In the genomic region with DNA sequence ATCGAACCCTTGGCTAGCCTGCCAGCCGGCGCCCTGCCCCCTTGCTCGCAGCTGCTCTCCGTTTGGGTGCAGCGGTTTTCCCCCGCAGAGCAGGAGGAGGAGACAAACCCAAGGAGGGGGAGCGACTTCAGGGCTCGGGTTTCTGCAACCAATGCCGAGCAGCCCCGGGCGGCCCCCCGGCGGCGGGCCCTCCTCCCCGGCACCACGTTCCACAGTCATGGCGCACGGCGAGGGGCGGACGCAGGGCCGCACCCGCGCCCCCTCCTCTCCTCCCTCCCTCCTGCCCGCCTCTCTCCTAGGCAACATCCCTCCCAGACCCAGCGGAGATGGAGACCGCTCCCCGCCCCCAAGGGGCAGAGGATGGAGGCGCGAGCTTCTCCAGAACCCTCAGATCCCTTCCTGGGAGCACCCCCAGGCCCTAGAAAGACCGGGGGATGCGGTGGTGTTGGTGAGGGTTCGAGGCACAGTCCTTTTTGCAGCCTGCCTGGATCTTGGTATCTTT, we compare ENCODE assay signal across 8 mouse cellular contexts.
DNase-seq lines count a peak whose midpoint lies in the region; ATAC-seq and TF ChIP-seq lines count a peak whose summit lies in the region.

No protein-coding gene starts in this region.

- no peaks in the 10 kb centered on the region for H3K9me3 ChIP-seq in ES-E14 (ENCODE audit: control insufficient read depth, insufficient read depth, low read depth, low read length)
- no peaks in the 10 kb centered on the region for H3K9me3 ChIP-seq in hindbrain, embryonic 12.5 days (replicated peaks)

- no peaks in the 10 kb centered on the region for H3K36me3 ChIP-seq in ES-E14 (ENCODE audit: control insufficient read depth, insufficient read depth, low read length, poor library complexity, severe bottlenecking)
- H3K36me3 ChIP-seq in hindbrain, embryonic 12.5 days, result no peaks in the 10 kb centered on the region

- H3K27ac ChIP-seq in ES-E14 (ENCODE audit: insufficient read depth, low read depth, low read length, poor library complexity, severe bottlenecking), result peak overlapping the region; percentile 88
- H3K27ac ChIP-seq in hindbrain, embryonic 12.5 days, result peak overlapping the region; percentile 99

- peak overlapping the region; percentile 73 for H3K9ac ChIP-seq in ES-E14 (ENCODE audit: insufficient read depth, low read depth, low read length, poor library complexity, severe bottlenecking)
- H3K9ac ChIP-seq in hindbrain, embryonic 12.5 days, result peak overlapping the region; percentile 87

- ATAC-seq in hindbrain, embryonic 12.5 days (ENCODE audit: low FRiP score), result peak; percentile 93

- H3K27me3 ChIP-seq in hindbrain, embryonic 12.5 days, result no peaks in the 10 kb centered on the region; the same call in 1 of the 2 replicates

- peak overlapping the region; percentile 79 for H3K4me2 ChIP-seq in hindbrain, embryonic 12.5 days (replicated peaks)

- H3K4me3 ChIP-seq in ES-E14 (ENCODE audit: insufficient read depth in 1 of 2, low read depth in 1 of 2, low read length in 2 of 2, poor library complexity in 1 of 2, severe bottlenecking in 1 of 2), result peak overlapping the region; percentile 79 to 87
- peak overlapping the region; percentile 65 for H3K4me3 ChIP-seq in hindbrain, embryonic 12.5 days

- H3K4me1 ChIP-seq in ES-E14 (ENCODE audit: control insufficient read depth in 2 of 2, insufficient read depth in 2 of 2, low read length in 2 of 2, poor library complexity in 1 of 2), result peaks cover 5 to 22% of the 10 kb centered on the region in 2 experiments
- peaks cover 38% of the 10 kb centered on the region for H3K4me1 ChIP-seq in hindbrain, embryonic 12.5 days

- in situ Hi-C loops in ES-E14 (cut with MboI; ENCODE audit: low sequenced_read_pairs in 2 of 2, unreplicated experiment in 2 of 2), result no loop called here

- WGBS in hindbrain, embryonic 12.5 days, result 0% methylated on average over 13 of the region's 34 CpGs

- DNase-seq in ES-E14 (ENCODE audit: low read depth, low spot score), result peak; percentile 85
- peak; percentile 45 for DNase-seq in cerebellum, adult 8-10 months
- DNase-seq in frontal cortex, postnatal 10 days (ENCODE audit: low spot score in 2 of 2), result peak; percentile 96 to 98
- peak; percentile 92 to 96 for DNase-seq in layer of hippocampus, postnatal 14 days (ENCODE audit: low spot score in 2 of 2)
- peak; percentile 97 for DNase-seq in lung, postnatal 10 days
- peak; percentile 90 for DNase-seq in ovary, postnatal 14 days (ENCODE audit: low spot score)
- peak; percentile 98 for DNase-seq in thymus, postnatal 14 days

TF ChIP-seq in ES-E14, 5 proteins besides CTCF, POLR2A, EP300 and RAD21:
- TF ChIP-seq ZNF384 (IDR thresholded peaks at IDR 0.05; ENCODE audit: low read depth, low read length) (0 out of 2 replicates have a peak, but pooled peaks have one; percentile 9), ZC3H11A (IDR thresholded peaks at IDR 0.05; ENCODE audit: borderline replicate concordance, low read depth, low read length) (no peak), CHD2 (IDR thresholded peaks at IDR 0.05; ENCODE audit: low read depth, low read length) (no peak), HCFC1 (IDR thresholded peaks at IDR 0.05; ENCODE audit: borderline replicate concordance, insufficient read depth, low read length) (no peak)

Comparison
In these comparisons a context has a peak if more than half of its experiments do, and no peak if none do; other contexts are left out.
1. Peak in every context shown above with its lines: DNase-seq, ATAC-seq, H3K4me3 ChIP-seq and H3K27ac ChIP-seq.
2. DNase-seq: peak in every context shown above with its lines; median percentile 98 in thymus, postnatal 14 days; 97 in frontal cortex, postnatal 10 days; 97 in lung, postnatal 10 days; 94 in layer of hippocampus, postnatal 14 days; 90 in ovary, postnatal 14 days; 85 in ES-E14; 45 in cerebellum, adult 8-10 months.